Mouse (Mus musculus): Measurements from ENCODE around the gene Tbx3. TPM values are rescaled to one million over a fixed set of nuclear protein-coding genes. Genes with fewer than 3 reads are reported as not detected.

Tbx3 gene
- polyA plus RNA-seq, 1 experiment from 2014 or later = 41.7 TPM

DNA sequence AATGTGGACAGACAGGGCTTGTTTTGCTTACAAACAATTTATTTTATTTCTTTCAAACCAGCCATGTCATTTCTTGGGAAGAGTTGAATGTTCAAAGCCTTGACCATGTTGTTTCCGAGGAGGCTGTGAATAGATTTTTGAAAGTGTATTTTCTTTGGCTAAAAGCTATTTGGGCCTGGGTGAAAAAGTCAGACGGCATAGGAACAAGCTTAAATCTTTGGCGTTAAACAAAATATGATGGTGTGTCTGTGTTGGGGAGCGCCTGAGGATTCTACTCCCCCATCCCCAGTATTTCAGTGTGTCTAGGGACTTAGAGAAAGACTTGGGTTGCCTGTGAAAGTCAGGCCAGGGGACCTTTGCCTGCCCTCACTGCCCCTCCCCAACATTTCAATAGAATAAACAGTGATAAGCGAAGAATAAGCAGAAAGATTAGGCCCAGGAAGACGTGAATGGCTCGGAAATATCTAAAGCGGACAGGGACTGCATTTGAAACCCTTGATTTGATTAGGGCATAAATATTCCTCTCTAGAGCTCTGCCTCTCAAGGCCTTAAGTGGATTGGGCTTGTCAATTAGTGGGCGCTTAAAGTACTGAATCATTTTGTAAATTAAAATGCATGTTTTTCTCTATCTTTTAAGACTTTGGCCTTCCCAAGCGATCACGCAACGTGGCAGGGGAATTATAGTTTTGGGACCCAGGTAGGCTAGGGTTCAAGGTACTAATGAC lies 4.3 kb downstream of the Tbx3 start:
- H3K36me3 ChIP-seq = peaks cover 34% of the 10 kb centered on the region
- H3K4me1 ChIP-seq = peaks cover 23% of the 10 kb centered on the region
- no peak for DNase-seq (ENCODE audit: low spot score)
- WGBS = 25% methylated on average over 12 of the region's 12 CpGs
- peaks cover 67% of the 10 kb centered on the region for H3K27me3 ChIP-seq (ENCODE audit: insufficient read depth, poor library complexity, severe bottlenecking)
- H3K9me3 ChIP-seq = no peaks in the 10 kb centered on the region
- H3K4me3 ChIP-seq = peak overlapping the region; percentile 69
- peak overlapping the region; percentile 93 for H3K27ac ChIP-seq

DNA sequence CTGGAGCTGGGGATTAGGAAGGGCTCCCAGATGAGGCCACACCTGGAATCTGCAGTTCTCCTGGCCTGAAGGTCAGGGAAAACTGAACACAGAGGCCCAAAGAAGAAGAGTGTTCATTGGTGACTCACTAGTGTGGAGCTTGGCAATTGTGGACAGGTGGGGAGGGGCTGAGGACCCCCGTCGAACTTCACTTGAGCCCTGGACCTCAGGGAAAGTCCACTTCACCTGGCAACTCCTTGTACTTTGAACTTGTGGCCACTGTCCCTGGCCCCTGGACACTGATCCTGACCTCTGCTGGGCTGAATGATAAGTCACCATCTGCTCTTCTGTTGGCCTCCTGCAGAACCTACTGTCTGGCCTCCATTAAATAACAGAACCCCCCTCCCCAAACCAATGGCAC lies 5.8 kb downstream of the Tbx3 start:
- WGBS = 37% methylated on average over 2 of the region's 2 CpGs
- Histone ChIP-seq H3K27me3 (ENCODE audit: insufficient read depth, poor library complexity, severe bottlenecking) (peaks cover 80% of the 10 kb centered on the region), H3K4me1 (peaks cover 26% of the 10 kb centered on the region), H3K9me3 (no peaks in the 10 kb centered on the region), H3K4me3 (peak overlapping the region; percentile 29), H3K36me3 (peaks cover 44% of the 10 kb centered on the region), H3K27ac (0 out of 2 replicates have a peak overlapping the region, but pooled peaks have one; percentile 2)
- DNase-seq (ENCODE audit: low spot score) = no peak

- H3K4me1 ChIP-seq = peaks cover 37% of the 10 kb centered on the region
- no peaks in the 10 kb centered on the region for H3K9me3 ChIP-seq
- peaks cover 93% of the 10 kb centered on the region for H3K27me3 ChIP-seq (ENCODE audit: insufficient read depth, poor library complexity, severe bottlenecking)
- no peak for DNase-seq (ENCODE audit: low spot score)
- H3K36me3 ChIP-seq = peaks cover 47% of the 10 kb centered on the region
- H3K4me3 ChIP-seq = no peak overlapping the region
- no peak overlapping the region for H3K27ac ChIP-seq
- 57% methylated on average over 5 of the region's 5 CpGs for WGBS
These were observed 8.0 kb downstream of the Tbx3 start for GRCm38 (mm10) chr5:119678516-119678915.

- Histone ChIP-seq H3K9me3 (no peaks in the 10 kb centered on the region), H3K27ac (no peak overlapping the region), H3K27me3 (ENCODE audit: insufficient read depth, poor library complexity, severe bottlenecking) (peaks cover 95% of the 10 kb centered on the region), H3K36me3 (peaks cover 47% of the 10 kb centered on the region), H3K4me1 (peaks cover 37% of the 10 kb centered on the region), H3K4me3 (no peak overlapping the region)
- DNase-seq (ENCODE audit: low spot score) = no peak
These were observed 8.6 kb downstream of the Tbx3 start for GRCm38 (mm10) chr5:119679084-119679483.

GRCm38 (mm10) chr5:119679614-119680328 lies 9.3 kb downstream of the Tbx3 start:
- peak overlapping the region; percentile 53 for H3K4me3 ChIP-seq
- H3K4me1 ChIP-seq = peaks cover 35% of the 10 kb centered on the region
- DNase-seq (ENCODE audit: low spot score) = no peak
- peaks cover 93% of the 10 kb centered on the region for H3K27me3 ChIP-seq (ENCODE audit: insufficient read depth, poor library complexity, severe bottlenecking)
- WGBS = 50% methylated on average over 10 of the region's 10 CpGs
- no peaks in the 10 kb centered on the region for H3K9me3 ChIP-seq
- H3K36me3 ChIP-seq = peaks cover 47% of the 10 kb centered on the region
- peak overlapping the region; percentile 72; the same call in 1 of the 2 replicates for H3K27ac ChIP-seq

GRCm38 (mm10) chr5:119680329-119681010 lies 10.0 kb downstream of the Tbx3 start:
- peaks cover 91% of the 10 kb centered on the region for H3K27me3 ChIP-seq (ENCODE audit: insufficient read depth, poor library complexity, severe bottlenecking)
- 14% methylated on average over 62 of the region's 62 CpGs for WGBS
- no peak for DNase-seq (ENCODE audit: low spot score)
- peaks cover 32% of the 10 kb centered on the region for H3K4me1 ChIP-seq
- no peaks in the 10 kb centered on the region for H3K9me3 ChIP-seq
- H3K36me3 ChIP-seq = peaks cover 43% of the 10 kb centered on the region
- peak overlapping the region; percentile 53 for H3K4me3 ChIP-seq
- peak overlapping the region; percentile 72 for H3K27ac ChIP-seq

- Histone ChIP-seq H3K36me3 (peaks cover 36% of the 10 kb centered on the region), H3K27me3 (ENCODE audit: insufficient read depth, poor library complexity, severe bottlenecking) (peaks cover 91% of the 10 kb centered on the region), H3K4me3 (peak overlapping the region; percentile 53), H3K4me1 (peaks cover 37% of the 10 kb centered on the region), H3K9me3 (no peaks in the 10 kb centered on the region), H3K27ac (peak overlapping the region; percentile 72; the same call in 1 of the 2 replicates)
- DNase-seq (ENCODE audit: low spot score) = no peak
- 40% methylated on average over 8 of the region's 8 CpGs for WGBS
These were observed 10.8 kb downstream of the Tbx3 start for GRCm38 (mm10) chr5:119681011-119681832.

GRCm38 (mm10) chr5:119681833-119682210 lies 11.4 kb downstream of the Tbx3 start:
- H3K9me3 ChIP-seq = no peaks in the 10 kb centered on the region
- 56% methylated on average over 4 of the region's 4 CpGs for WGBS
- H3K27me3 ChIP-seq (ENCODE audit: insufficient read depth, poor library complexity, severe bottlenecking) = peaks cover 91% of the 10 kb centered on the region
- H3K4me3 ChIP-seq = no peak overlapping the region
- peaks cover 41% of the 10 kb centered on the region for H3K4me1 ChIP-seq
- H3K27ac ChIP-seq = no peak overlapping the region
- H3K36me3 ChIP-seq = peaks cover 33% of the 10 kb centered on the region
- DNase-seq (ENCODE audit: low spot score) = no peak

DNA sequence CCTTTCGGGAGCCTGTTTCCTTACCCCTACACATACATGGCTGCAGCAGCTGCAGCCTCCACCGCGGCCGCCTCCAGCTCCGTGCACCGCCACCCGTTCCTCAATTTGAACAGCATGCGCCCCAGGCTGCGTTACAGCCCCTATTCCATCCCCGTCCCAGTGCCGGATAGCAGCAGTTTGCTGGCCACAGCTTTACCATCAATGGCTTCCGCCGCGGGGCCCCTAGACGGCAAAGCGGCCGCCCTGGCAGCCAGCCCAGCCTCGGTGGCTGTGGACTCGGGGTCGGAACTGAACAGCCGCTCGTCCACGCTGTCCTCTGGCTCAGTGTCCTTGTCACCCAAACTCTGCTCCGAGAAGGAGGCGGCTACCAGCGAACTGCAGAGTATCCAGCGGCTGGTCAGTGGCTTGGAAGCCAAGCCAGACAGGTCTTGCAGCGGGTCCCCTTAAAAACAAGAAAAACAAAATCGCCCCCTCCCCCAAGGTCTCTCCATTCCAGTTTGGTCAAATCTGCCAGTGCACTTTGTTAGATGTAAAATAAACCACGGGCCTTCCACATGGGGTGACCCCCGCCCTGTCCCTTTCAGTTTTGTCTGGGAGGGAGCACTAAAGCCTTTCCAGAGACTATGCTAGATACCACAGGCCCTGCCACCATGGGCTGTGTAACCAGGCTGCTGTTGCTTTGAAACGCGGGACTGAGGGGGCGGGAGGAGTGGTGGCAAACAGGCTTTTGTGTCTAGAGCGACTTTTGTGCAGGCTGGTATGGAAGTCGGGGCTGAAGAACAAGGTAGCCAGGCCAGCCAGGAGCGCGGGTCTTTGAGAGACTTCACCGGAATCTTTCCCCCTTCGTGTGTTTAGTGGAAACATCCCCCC lies 12.4 kb downstream of the Tbx3 start:
- Histone ChIP-seq H3K27me3 (ENCODE audit: insufficient read depth, poor library complexity, severe bottlenecking) (peaks cover 91% of the 10 kb centered on the region), H3K27ac (peak overlapping the region; percentile 11; the same call in 1 of the 2 replicates), H3K4me3 (peak overlapping the region; percentile 37), H3K4me1 (peaks cover 46% of the 10 kb centered on the region), H3K36me3 (peaks cover 25% of the 10 kb centered on the region), H3K9me3 (no peaks in the 10 kb centered on the region)
- DNase-seq (ENCODE audit: low spot score) = no peak
- WGBS = 22% methylated on average over 40 of the region's 40 CpGs

GRCm38 (mm10) chr5:119683861-119684260 lies 13.4 kb downstream of the Tbx3 start:
- Histone ChIP-seq H3K27ac (no peak overlapping the region), H3K4me3 (no peak overlapping the region), H3K36me3 (peaks cover 15% of the 10 kb centered on the region), H3K9me3 (no peaks in the 10 kb centered on the region), H3K27me3 (ENCODE audit: insufficient read depth, poor library complexity, severe bottlenecking) (peaks cover 91% of the 10 kb centered on the region), H3K4me1 (peaks cover 46% of the 10 kb centered on the region)
- 35% methylated on average over 5 of the region's 5 CpGs for WGBS
- DNase-seq (ENCODE audit: low spot score) = no peak

- Histone ChIP-seq H3K27me3 (ENCODE audit: insufficient read depth, poor library complexity, severe bottlenecking) (peaks cover 94% of the 10 kb centered on the region), H3K4me1 (peaks cover 46% of the 10 kb centered on the region), H3K36me3 (peaks cover 13% of the 10 kb centered on the region), H3K9me3 (no peaks in the 10 kb centered on the region), H3K27ac (no peak overlapping the region), H3K4me3 (peak overlapping the region; percentile 52; the same call in 1 of the 2 replicates)
- no peak for DNase-seq (ENCODE audit: low spot score)
- WGBS = 8% methylated on average over 15 of the region's 15 CpGs
These were observed 14.4 kb downstream of the Tbx3 start for GRCm38 (mm10) chr5:119684701-119685391.
